Mouse (Mus musculus) liver, postnatal 0 days (tissue): ENCODE data around the gene Tmem192.

Experiments used
- CTCF ChIP-seq: sonication (generic); IDR thresholded peaks from 2 replicates; pipeline ENCODE4 v1.5.1; 2016; ENCODE audit warnings: antibody characterized with exemption, low read depth
- EP300 ChIP-seq: IDR thresholded peaks from 2 replicates; pipeline ENCODE4 v1.6.1; 2016; ENCODE audit warnings: antibody characterized with exemption, low read depth, mild to moderate bottlenecking

DNA sequence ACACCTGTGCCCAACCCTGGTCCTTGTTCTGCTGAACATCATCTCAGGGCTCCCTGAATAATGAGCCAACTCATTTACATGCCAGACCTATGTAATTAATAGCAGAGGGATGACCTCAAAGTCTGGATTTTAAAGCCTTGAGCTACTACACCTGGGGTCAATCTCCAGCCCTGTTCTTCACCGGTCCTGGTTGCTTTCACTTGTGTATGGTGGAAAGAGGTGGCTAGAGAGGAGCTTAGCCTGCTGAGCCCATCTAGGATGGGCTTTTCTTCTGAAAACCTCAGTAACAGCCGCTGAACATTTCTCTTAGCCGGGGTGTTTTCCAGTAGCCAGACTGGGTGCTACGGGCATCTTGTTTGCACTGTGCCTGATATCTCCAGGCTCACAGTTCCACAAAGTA is 40.7 kb downstream of the Tmem192 start, which contains the start of gene Trim75:
- TF ChIP-seq CTCF (no peak), EP300 (no peak)
